Mouse (Mus musculus): ENCODE results near the gene Fxyd6.

The Fxyd6 gene

GRCm38 (mm10) chr9:45370117-45370561 lies at the start of gene Fxyd6:
Fxyd6 (plus strand) TSS chr9:45370185.
- peak; percentile 83 for DNase-seq (ENCODE audit: extremely low spot score, low spot score)

GRCm38 (mm10) chr9:45321465-45321864 lies 48.5 kb upstream of the Fxyd6 start:
- DNase-seq (ENCODE audit: extremely low spot score, low spot score) = no peak

- no peak for DNase-seq (ENCODE audit: extremely low spot score, low spot score)
These were observed 48.0 kb upstream of the Fxyd6 start for GRCm38 (mm10) chr9:45321946-45322430.

GRCm38 (mm10) chr9:45326390-45326789 lies 43.6 kb upstream of the Fxyd6 start:
- DNase-seq (ENCODE audit: extremely low spot score, low spot score) = no peak

GRCm38 (mm10) chr9:45328263-45328662 lies 41.7 kb upstream of the Fxyd6 start:
- DNase-seq (ENCODE audit: extremely low spot score, low spot score) = no peak

- DNase-seq (ENCODE audit: extremely low spot score, low spot score) = no peak
These were observed 40.4 kb upstream of the Fxyd6 start for GRCm38 (mm10) chr9:45329577-45329976.

GRCm38 (mm10) chr9:45337406-45337805 lies 32.6 kb upstream of the Fxyd6 start:
- no peak for DNase-seq (ENCODE audit: extremely low spot score, low spot score)

GRCm38 (mm10) chr9:45343066-45343465 lies 26.9 kb upstream of the Fxyd6 start:
- DNase-seq (ENCODE audit: extremely low spot score, low spot score) = no peak

- peak; percentile 22 for DNase-seq (ENCODE audit: extremely low spot score, low spot score)
These were observed 24.5 kb upstream of the Fxyd6 start for GRCm38 (mm10) chr9:45345516-45345915.

- no peak for DNase-seq (ENCODE audit: extremely low spot score, low spot score)
These were observed 23.7 kb upstream of the Fxyd6 start for GRCm38 (mm10) chr9:45346276-45346675.

GRCm38 (mm10) chr9:45348560-45348959 lies 21.4 kb upstream of the Fxyd6 start:
- DNase-seq (ENCODE audit: extremely low spot score, low spot score) = no peak

GRCm38 (mm10) chr9:45349181-45349580 lies 20.8 kb upstream of the Fxyd6 start:
- no peak for DNase-seq (ENCODE audit: extremely low spot score, low spot score)

- no peak for DNase-seq (ENCODE audit: extremely low spot score, low spot score)
These were observed 20.1 kb upstream of the Fxyd6 start for GRCm38 (mm10) chr9:45349851-45350250.

GRCm38 (mm10) chr9:45355192-45355591 lies 14.8 kb upstream of the Fxyd6 start:
- no peak for DNase-seq (ENCODE audit: extremely low spot score, low spot score)

GRCm38 (mm10) chr9:45358356-45358755 lies 11.6 kb upstream of the Fxyd6 start:
- peak; percentile 36 for DNase-seq (ENCODE audit: extremely low spot score, low spot score)

- DNase-seq (ENCODE audit: extremely low spot score, low spot score) = no peak
These were observed 7.9 kb upstream of the Fxyd6 start for GRCm38 (mm10) chr9:45362051-45362461.

GRCm38 (mm10) chr9:45363639-45364214 lies 6.3 kb upstream of the Fxyd6 start:
- DNase-seq (ENCODE audit: extremely low spot score, low spot score) = no peak

GRCm38 (mm10) chr9:45367716-45368115 lies 2.3 kb upstream of the Fxyd6 start:
- no peak for DNase-seq (ENCODE audit: extremely low spot score, low spot score)

GRCm38 (mm10) chr9:45368341-45368901 lies 1.6 kb upstream of the Fxyd6 start:
- no peak for DNase-seq (ENCODE audit: extremely low spot score, low spot score)

GRCm38 (mm10) chr9:45370616-45371336 lies 791 bp downstream of the Fxyd6 start:
- no peak for DNase-seq (ENCODE audit: extremely low spot score, low spot score)

- DNase-seq (ENCODE audit: extremely low spot score, low spot score) = peak; percentile 48
These were observed 1.3 kb downstream of the Fxyd6 start for GRCm38 (mm10) chr9:45371337-45371707.

GRCm38 (mm10) chr9:45373896-45374295 lies 3.9 kb downstream of the Fxyd6 start:
- no peak for DNase-seq (ENCODE audit: extremely low spot score, low spot score)
